Mouse (Mus musculus): ENCODE data around the gene Slc10a6. TPM values are rescaled to one million over a fixed set of nuclear protein-coding genes. Genes with fewer than 3 reads are reported as not detected.

Slc10a6 gene
- polyA plus RNA-seq, 1 experiment from 2014 or later: 13.8 TPM

DNA sequence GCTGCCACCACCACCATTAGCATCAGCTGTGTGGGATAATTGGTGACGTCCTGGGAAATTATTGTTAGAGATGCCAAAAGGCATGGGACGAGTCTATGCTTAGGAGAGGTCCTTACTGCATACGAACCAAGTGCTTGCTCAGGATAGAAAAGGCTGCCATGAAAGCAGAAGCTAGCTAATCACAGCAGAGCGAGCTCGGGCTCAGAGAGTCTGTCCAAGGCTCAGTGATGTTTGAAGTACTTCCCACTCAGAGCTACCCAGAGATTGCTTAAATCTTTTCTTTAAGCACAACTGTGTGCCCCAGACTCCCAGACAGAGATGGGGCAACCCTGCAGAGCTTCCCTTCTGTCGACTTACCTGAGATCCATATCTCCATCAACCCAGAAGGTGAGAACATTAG is 704 bp downstream of the Slc10a6 start:
- 59% methylated on average over 6 of the region's 6 CpGs for WGBS
- Histone ChIP-seq H3K4me1 (ENCODE audit: insufficient read depth, low read depth, low read length) (peaks cover 27% of the 10 kb centered on the region), H3K9me3 (ENCODE audit: low read length) (no peaks in the 10 kb centered on the region), H3K9ac (replicated peaks; ENCODE audit: low read depth) (peak overlapping the region; percentile 21; the same call in 1 of the 2 replicates), H3K27ac (ENCODE audit: low read length) (peak overlapping the region; percentile 95), H3K36me3 (ENCODE audit: insufficient read depth, low read length) (no peaks in the 10 kb centered on the region), H3K27me3 (replicated peaks; ENCODE audit: insufficient read depth, low read length) (no peaks in the 10 kb centered on the region), H3K4me3 (ENCODE audit: low read depth, low read length) (peak overlapping the region; percentile 21), H3K4me2 (replicated peaks; ENCODE audit: low read depth, low read length) (peak overlapping the region; percentile 39)
- no peak for ATAC-seq
- DNase-seq (ENCODE audit: low spot score): no peak
- TF ChIP-seq EP300 (IDR thresholded peaks at IDR 0.05) (no peak), CTCF (IDR thresholded peaks at IDR 0.05) (no peak)

DNA sequence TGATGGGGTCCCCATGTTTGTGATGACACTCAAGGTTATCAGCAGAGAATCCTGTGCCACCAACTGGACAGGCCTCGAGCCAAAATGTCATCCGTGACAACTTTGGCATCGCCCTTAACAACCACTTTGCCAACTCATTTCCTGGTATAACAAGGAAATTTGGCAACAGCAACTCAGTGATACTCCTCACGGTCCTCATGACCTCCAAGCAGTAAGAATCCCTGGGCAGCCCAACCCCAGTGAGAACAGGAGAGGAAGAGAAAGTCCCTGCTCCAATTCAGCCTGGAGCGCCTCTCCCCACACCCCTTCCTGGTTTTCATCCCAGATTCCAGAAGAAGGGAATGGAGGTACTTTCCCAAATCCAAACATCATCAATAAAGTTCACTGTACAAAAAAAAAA is 4.4 kb downstream of the Slc10a6 start:
- no peak overlapping the region for H3K4me3 ChIP-seq (ENCODE audit: low read depth, low read length)
- H3K4me2 ChIP-seq (replicated peaks; ENCODE audit: low read depth, low read length): peak overlapping the region; percentile 29; the same call in 1 of the 2 replicates
- no peak overlapping the region for H3K9ac ChIP-seq (replicated peaks; ENCODE audit: low read depth)
- ATAC-seq: no peak
- H3K36me3 ChIP-seq (ENCODE audit: insufficient read depth, low read length): no peaks in the 10 kb centered on the region
- H3K9me3 ChIP-seq (ENCODE audit: low read length): no peaks in the 10 kb centered on the region
- peak overlapping the region; percentile 38; the same call in 1 of the 2 replicates for H3K27ac ChIP-seq (ENCODE audit: low read length)
- DNase-seq (ENCODE audit: low spot score): peak; percentile 25
- no peaks in the 10 kb centered on the region for H3K27me3 ChIP-seq (replicated peaks; ENCODE audit: insufficient read depth, low read length)
- peaks cover 42% of the 10 kb centered on the region for H3K4me1 ChIP-seq (ENCODE audit: insufficient read depth, low read depth, low read length)
- 62% methylated on average over 5 of the region's 5 CpGs for WGBS
- no peak for TF ChIP-seq CTCF (IDR thresholded peaks at IDR 0.05)
- peak; percentile 23; the same call in 1 of the 2 replicates for TF ChIP-seq EP300 (IDR thresholded peaks at IDR 0.05)

DNA sequence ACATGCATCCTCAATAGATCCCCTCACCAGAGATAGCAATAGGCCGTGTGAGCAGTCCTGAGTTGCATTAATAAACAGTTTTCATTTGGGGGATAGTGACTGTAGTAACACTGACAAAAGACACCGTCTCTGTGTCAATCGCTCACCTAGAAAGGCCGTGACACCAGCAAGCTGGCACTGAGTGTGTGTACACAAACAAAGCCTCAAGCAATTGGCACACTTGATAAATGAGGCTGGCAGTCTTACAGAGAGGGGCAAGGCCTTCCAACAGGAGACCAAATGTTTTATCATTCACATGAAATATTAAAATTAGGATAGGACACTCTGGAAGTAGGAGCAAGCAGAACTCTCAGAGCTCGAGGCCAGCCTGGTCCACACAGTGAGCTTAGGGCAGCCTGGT is 6.9 kb downstream of the Slc10a6 start:
- no peak overlapping the region for H3K9ac ChIP-seq (replicated peaks; ENCODE audit: low read depth)
- TF ChIP-seq EP300 (IDR thresholded peaks at IDR 0.05) (no peak), CTCF (IDR thresholded peaks at IDR 0.05) (no peak)

DNA sequence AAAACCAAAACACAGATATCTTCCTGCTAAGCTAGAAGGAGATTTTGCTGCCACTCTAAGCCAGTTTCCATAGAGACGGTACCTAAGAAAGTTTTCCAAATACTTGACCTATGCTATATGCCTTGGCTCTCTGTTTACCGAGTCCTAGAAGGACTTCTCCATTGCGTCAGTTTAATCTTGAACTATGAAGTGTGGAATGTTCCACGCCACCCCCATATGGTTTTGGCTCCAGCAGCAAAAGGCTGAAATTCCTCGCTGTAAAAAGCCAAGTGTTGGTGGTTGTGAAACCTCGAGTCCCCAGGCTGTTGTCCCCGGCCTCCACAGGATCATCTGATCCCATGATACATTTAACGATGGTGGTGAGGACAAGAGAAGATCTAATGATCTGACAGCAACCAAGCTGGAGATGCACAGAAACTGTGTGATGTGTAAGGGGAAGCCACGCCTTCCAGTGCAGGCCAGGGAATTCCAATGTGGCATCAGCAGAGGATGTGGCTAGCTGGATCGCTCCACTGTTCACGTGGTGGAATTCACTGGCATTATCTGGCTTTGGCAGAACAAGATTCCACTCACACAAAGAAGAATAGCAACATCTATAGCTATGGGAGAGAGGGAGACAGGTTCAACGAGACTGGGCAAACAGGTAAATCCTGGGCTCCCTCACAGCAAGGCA is 8.8 kb downstream of the Slc10a6 start:
- WGBS: 26% methylated on average over 12 of the region's 12 CpGs
- Histone ChIP-seq H3K4me1 (ENCODE audit: insufficient read depth, low read depth, low read length) (peaks cover 28% of the 10 kb centered on the region; the same call in 1 of the 2 replicates), H3K36me3 (ENCODE audit: insufficient read depth, low read length) (no peaks in the 10 kb centered on the region), H3K9ac (replicated peaks; ENCODE audit: low read depth) (no peak overlapping the region), H3K27me3 (replicated peaks; ENCODE audit: insufficient read depth, low read length) (no peaks in the 10 kb centered on the region), H3K27ac (ENCODE audit: low read length) (peak overlapping the region; percentile 89), H3K9me3 (ENCODE audit: low read length) (no peaks in the 10 kb centered on the region), H3K4me3 (ENCODE audit: low read depth, low read length) (no peak overlapping the region), H3K4me2 (replicated peaks; ENCODE audit: low read depth, low read length) (no peak overlapping the region)
- peak; percentile 97 for ATAC-seq
- TF ChIP-seq CTCF (IDR thresholded peaks at IDR 0.05): no peak
- TF ChIP-seq EP300 (IDR thresholded peaks at IDR 0.05): peak; percentile 100
- peak; percentile 99 for DNase-seq (ENCODE audit: low spot score)

More for the DNA sequence above, 6.9 kb downstream of the Slc10a6 start:
- H3K4me2 ChIP-seq (replicated peaks; ENCODE audit: low read depth, low read length): no peak overlapping the region
- no peaks in the 10 kb centered on the region for H3K9me3 ChIP-seq (ENCODE audit: low read length)
- H3K27ac ChIP-seq (ENCODE audit: low read length): peak overlapping the region; percentile 89
- whole genome bisulfite sequencing: 42% methylated on average over 5 of the region's 5 CpGs
- ATAC-seq (no peak), DNase-seq (ENCODE audit: low spot score) (no peak)
- no peak overlapping the region for H3K4me3 ChIP-seq (ENCODE audit: low read depth, low read length)
- no peaks in the 10 kb centered on the region for H3K36me3 ChIP-seq (ENCODE audit: insufficient read depth, low read length)
- H3K4me1 ChIP-seq (ENCODE audit: insufficient read depth, low read depth, low read length): peaks cover 29% of the 10 kb centered on the region; the same call in 1 of the 2 replicates
- no peaks in the 10 kb centered on the region for H3K27me3 ChIP-seq (replicated peaks; ENCODE audit: insufficient read depth, low read length)

DNA sequence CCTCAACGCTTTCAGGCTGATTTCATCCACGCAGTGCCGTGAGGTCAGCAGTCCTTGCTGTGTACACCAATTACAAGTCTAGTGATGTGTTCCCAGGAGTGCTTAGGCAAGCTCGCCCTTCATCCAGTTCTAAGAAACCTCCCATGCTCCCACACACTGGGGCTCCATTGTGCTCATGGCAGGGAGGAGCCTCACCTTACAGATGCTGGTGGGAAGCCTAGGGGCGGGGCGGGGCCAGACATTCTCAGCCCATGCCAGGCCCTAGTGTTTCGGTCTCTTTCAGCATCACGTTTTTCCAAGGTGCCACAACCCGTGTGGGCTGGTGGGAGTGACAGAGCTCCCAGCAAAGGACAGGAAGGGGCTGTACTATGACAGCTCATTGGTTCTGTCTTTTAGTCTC is 12.0 kb downstream of the Slc10a6 start:
- Histone ChIP-seq H3K27me3 (replicated peaks; ENCODE audit: insufficient read depth, low read length) (no peaks in the 10 kb centered on the region), H3K4me1 (ENCODE audit: insufficient read depth, low read depth, low read length) (peaks cover 10% of the 10 kb centered on the region; the same call in 1 of the 2 replicates), H3K36me3 (ENCODE audit: insufficient read depth, low read length) (no peaks in the 10 kb centered on the region), H3K4me3 (ENCODE audit: low read depth, low read length) (no peak overlapping the region), H3K9ac (replicated peaks; ENCODE audit: low read depth) (no peak overlapping the region), H3K4me2 (replicated peaks; ENCODE audit: low read depth, low read length) (no peak overlapping the region), H3K9me3 (ENCODE audit: low read length) (no peaks in the 10 kb centered on the region), H3K27ac (ENCODE audit: low read length) (no peak overlapping the region)
- ATAC-seq: no peak
- 72% methylated on average over 9 of the region's 9 CpGs for WGBS
- no peak for DNase-seq (ENCODE audit: low spot score)
- TF ChIP-seq EP300 (IDR thresholded peaks at IDR 0.05): no peak
- TF ChIP-seq CTCF (IDR thresholded peaks at IDR 0.05): no peak

DNA sequence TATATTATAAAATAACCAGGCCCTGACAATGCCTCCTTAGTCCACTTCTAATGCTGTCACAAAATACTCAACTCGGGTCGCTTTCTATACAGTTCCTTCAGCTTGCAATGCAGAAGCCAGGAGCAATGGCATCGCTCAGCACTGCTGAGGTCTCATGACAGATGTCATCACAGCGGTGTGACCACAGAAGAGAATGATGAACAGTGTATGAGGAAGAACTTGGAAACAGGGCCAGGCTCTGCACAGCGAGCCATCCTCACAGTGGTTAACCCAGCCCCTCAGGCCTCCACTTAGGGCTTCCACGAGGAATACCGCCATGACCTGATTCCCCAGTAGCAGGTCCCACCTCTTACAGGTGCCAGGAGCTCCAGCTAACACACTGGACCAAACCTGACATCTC is 14.8 kb downstream of the Slc10a6 start:
- Histone ChIP-seq H3K9me3 (ENCODE audit: low read length) (no peaks in the 10 kb centered on the region), H3K4me1 (ENCODE audit: insufficient read depth, low read depth, low read length) (no peaks in the 10 kb centered on the region; the same call in 1 of the 2 replicates), H3K27ac (ENCODE audit: low read length) (no peak overlapping the region), H3K36me3 (ENCODE audit: insufficient read depth, low read length) (no peaks in the 10 kb centered on the region), H3K27me3 (replicated peaks; ENCODE audit: insufficient read depth, low read length) (no peaks in the 10 kb centered on the region), H3K4me2 (replicated peaks; ENCODE audit: low read depth, low read length) (no peak overlapping the region), H3K4me3 (ENCODE audit: low read depth, low read length) (no peak overlapping the region), H3K9ac (replicated peaks; ENCODE audit: low read depth) (no peak overlapping the region)
- DNase-seq (ENCODE audit: low spot score) (no peak), ATAC-seq (no peak)
- TF ChIP-seq CTCF (IDR thresholded peaks at IDR 0.05) (no peak), EP300 (IDR thresholded peaks at IDR 0.05) (no peak)
- 78% methylated on average over 7 of the region's 7 CpGs for WGBS
